Mouse (Mus musculus): ENCODE results near the gene Syt1. TPM values are rescaled to one million over a fixed set of nuclear protein-coding genes. Genes with fewer than 3 reads are reported as not detected.

The Syt1 gene
- total RNA-seq, 2 experiments from 2014 or later: 1,179 to 1,188 TPM

DNA sequence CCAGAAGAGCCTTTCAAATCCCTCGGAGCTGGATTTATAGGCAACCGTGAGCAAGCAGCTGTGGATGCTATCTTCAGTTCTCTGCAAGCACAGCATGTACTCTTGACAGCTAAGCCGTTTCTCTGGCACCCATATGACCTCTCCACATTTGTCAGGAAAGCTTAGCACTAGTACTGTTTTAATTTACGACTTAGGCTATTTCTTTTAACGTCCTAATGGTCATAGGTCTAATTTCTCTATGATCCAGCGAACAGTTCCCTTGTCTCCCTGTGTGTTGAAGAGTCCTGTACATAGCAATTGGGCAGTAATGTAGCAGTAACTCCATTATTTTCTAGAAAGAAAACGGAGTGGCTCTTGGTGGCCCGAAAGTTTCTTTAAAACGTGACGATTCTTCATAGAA is 526.8 kb downstream of the Syt1 start:
- Histone ChIP-seq H3K4me3 (no peak overlapping the region), H3K27ac (no peak overlapping the region)
- intact Hi-C loops (cut with DNase I): no loop called here
- DNase-seq (ENCODE audit: extremely low spot score in 1 of 2, low spot score in 2 of 2): no peak
- TF ChIP-seq CTCF (IDR thresholded peaks at IDR 0.05): no peak

GRCm38 (mm10) chr10:108480146-108480850 is 530.5 kb downstream of the Syt1 start:
- H3K27ac ChIP-seq: peak overlapping the region; percentile 19; the same call in 1 of the 2 replicates
- intact Hi-C loops (cut with DNase I): no loop called here
- no peak for TF ChIP-seq CTCF (IDR thresholded peaks at IDR 0.05)
- DNase-seq (ENCODE audit: extremely low spot score in 1 of 2, low spot score in 2 of 2): no peak
- H3K4me3 ChIP-seq: no peak overlapping the region

DNA sequence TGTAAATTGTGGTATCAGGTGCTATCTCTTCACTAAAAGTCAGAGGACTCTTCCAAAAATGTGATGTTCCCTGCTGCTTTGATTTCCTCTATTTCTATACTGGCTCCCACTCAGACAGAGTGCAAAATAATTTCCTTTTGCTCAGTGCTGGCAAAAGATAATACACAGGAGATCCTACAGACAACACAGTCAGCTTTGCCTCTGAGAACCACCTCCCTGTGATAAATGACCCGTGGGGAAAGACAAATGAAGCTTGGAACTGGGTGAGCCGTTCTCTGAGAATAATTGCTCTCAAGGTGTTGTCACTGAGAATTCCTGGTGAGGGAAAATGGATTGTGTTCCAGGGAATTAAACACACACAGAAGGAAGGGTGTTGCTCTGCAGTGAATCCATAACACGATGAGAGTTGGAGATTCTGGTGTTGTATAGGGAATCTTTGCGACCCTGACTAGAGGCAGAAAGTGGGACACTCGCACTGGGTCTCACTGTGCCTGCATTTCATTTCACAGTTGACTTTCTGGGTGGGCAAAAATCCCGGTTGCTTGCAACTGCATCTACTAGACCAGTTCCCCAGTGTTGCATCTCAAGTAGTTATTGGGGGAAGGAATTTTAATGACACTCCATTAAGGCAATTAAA is 540.3 kb downstream of the Syt1 start:
- no peak for TF ChIP-seq CTCF (IDR thresholded peaks at IDR 0.05)
- H3K4me3 ChIP-seq: no peak overlapping the region
- no peak for DNase-seq (ENCODE audit: extremely low spot score in 1 of 2, low spot score in 2 of 2)
- H3K27ac ChIP-seq: no peak overlapping the region
- intact Hi-C loops (cut with DNase I): no loop called here

GRCm38 (mm10) chr10:108466539-108466938 is 544.2 kb downstream of the Syt1 start:
- H3K4me3 ChIP-seq: no peak overlapping the region
- intact Hi-C loops (cut with DNase I): no loop called here
- no peak for TF ChIP-seq CTCF (IDR thresholded peaks at IDR 0.05)
- no peak overlapping the region for H3K27ac ChIP-seq
- no peak for DNase-seq (ENCODE audit: extremely low spot score in 1 of 2, low spot score in 2 of 2)

DNA sequence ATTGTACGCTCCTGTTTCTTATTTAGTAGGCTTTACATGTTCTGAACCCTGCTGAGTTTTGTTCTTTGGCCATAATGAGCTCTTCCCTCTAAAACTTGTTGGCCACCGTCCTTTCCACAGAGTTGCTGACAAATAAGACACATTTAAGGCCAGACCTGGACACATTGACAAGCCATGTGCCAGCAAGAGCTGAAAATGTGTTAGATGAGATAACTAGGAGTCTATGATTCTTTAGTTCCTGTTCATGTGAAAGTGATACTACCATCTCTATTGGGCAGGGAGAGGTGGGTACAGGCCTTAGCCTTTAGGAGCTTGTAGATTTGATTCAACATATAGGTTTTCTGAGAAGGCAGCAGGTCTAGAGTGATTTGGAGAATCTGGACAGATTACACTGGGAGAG is 548.9 kb downstream of the Syt1 start:
- no peak for TF ChIP-seq CTCF (IDR thresholded peaks at IDR 0.05)
- Histone ChIP-seq H3K4me3 (no peak overlapping the region), H3K27ac (no peak overlapping the region)
- DNase-seq (ENCODE audit: extremely low spot score in 1 of 2, low spot score in 2 of 2): no peak
- intact Hi-C loops (cut with DNase I): no loop called here

GRCm38 (mm10) chr10:108457054-108457453 is 553.7 kb downstream of the Syt1 start:
- intact Hi-C loops (cut with DNase I): loop anchor here (5.0 to 10.0 kb wide), 8 partner anchors 65 to 1248 kb away; no protein-coding TSS in a partner anchor
- TF ChIP-seq CTCF (IDR thresholded peaks at IDR 0.05): no peak
- H3K27ac ChIP-seq: peak overlapping the region; percentile 89

DNA sequence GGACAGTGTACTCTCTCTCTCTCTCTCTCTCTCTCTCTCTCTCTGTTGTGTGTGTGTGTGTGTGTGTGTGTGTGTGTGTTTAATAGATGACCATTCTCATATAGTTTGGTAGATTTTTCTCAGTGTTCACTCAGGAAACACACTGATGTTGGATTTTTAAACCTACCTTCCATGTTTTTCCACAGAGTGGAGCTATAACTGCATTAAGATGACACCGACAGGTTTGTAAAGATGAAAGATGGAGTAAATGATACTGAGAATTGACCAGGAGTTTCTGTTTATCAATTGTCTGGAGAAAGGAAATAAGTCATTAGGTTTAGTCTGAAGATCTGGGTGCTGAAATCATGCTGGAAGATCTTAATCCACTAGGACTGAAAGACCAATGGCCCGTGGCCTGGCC is 554.9 kb downstream of the Syt1 start:
- Histone ChIP-seq H3K27ac (peak overlapping the region; percentile 86; the same call in 1 of the 2 replicates), H3K4me3 (no peak overlapping the region)
- DNase-seq (ENCODE audit: extremely low spot score in 1 of 2, low spot score in 2 of 2): no peak
- intact Hi-C loops (cut with DNase I): loop anchor here (5.0 to 10.0 kb wide), 8 partner anchors 66 to 1249 kb away; no protein-coding TSS in a partner anchor
- TF ChIP-seq CTCF (IDR thresholded peaks at IDR 0.05): peak; percentile 51

More at GRCm38 (mm10) chr10:108457054-108457453, 553.7 kb downstream of the Syt1 start:
- H3K4me3 ChIP-seq: no peak overlapping the region
- no peak for DNase-seq (ENCODE audit: extremely low spot score in 1 of 2, low spot score in 2 of 2)

DNA sequence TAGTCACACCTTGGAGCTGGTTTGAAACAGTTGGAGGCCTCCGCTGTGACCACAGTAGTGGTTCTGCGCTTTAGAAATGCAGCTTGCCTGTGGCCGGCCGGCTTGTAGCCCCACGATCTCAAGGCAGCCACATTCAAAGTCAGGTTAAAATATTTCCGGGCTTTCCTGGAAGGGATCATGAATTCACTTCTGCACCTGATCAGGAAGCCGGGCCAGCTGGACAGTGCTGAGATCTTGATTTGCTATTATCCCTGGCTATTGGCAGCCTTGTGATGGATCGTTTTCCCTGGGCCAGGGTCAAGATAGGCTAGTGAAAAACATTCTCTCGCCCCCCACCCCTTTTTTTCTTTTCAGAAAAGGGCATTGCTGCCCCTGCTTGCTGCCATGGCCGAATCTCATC is 555.6 kb downstream of the Syt1 start:
- intact Hi-C loops (cut with DNase I): loop anchor here (5.0 to 10.0 kb wide), 8 partner anchors 67 to 1250 kb away; no protein-coding TSS in a partner anchor
- Histone ChIP-seq H3K27ac (peak overlapping the region; percentile 86), H3K4me3 (no peak overlapping the region)
- TF ChIP-seq CTCF (IDR thresholded peaks at IDR 0.05): no peak
- DNase-seq (ENCODE audit: extremely low spot score in 1 of 2, low spot score in 2 of 2): no peak

DNA sequence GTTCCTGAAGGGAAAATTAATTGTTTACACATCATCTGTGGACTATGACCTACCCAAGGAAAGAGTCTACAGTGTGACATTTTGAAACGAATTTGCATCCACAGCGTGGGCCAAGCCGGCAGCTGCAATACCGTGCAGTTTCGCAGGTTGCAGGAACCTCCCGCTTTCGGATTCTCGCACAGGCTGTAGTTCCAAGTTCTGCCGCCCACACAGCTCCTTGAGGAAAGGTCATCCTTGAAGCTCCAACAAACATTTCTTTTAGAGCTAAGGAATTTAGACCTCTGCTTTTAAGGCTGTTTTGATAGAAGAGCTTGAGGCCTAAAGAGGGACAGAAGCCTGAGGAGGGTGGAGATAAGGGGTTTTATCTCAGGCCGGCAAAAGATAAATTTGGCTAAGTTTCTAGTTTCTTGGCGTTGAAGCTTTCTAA is 556.1 kb downstream of the Syt1 start:
- intact Hi-C loops (cut with DNase I): loop anchor here (5.0 to 10.0 kb wide), 9 partner anchors 68 to 1250 kb away; no protein-coding TSS in a partner anchor
- DNase-seq (ENCODE audit: extremely low spot score in 1 of 2, low spot score in 2 of 2): peak; percentile 35 to 64
- no peak for TF ChIP-seq CTCF (IDR thresholded peaks at IDR 0.05)
- H3K4me3 ChIP-seq: no peak overlapping the region
- peak overlapping the region; percentile 86 for H3K27ac ChIP-seq

GRCm38 (mm10) chr10:108453561-108453960 is 557.2 kb downstream of the Syt1 start:
- TF ChIP-seq CTCF (IDR thresholded peaks at IDR 0.05): no peak
- Histone ChIP-seq H3K27ac (no peak overlapping the region), H3K4me3 (no peak overlapping the region)
- no peak for DNase-seq (ENCODE audit: extremely low spot score in 1 of 2, low spot score in 2 of 2)
- intact Hi-C loops (cut with DNase I): loop anchor here (5.0 to 10.0 kb wide), 8 partner anchors 201 to 1251 kb away; no protein-coding TSS in a partner anchor

DNA sequence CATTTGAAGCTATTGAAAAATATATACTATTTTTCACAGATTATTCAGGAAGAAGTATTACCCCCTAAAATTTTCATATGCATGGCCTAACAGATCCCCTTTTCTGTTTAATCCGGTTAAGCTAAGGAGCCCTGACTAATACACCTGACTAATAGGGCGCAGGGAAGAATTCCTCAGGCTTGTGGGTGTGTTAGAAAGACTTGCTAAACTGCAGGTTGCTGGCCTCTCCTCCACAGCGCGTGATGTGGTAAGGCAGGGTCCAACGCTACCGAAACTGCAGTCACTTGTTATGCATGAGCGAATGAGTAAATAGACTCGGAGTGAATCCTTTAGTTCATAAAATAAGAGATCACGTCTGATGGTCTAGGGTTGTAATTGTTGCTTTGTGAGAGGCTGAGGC is 558.4 kb downstream of the Syt1 start:
- Histone ChIP-seq H3K4me3 (no peak overlapping the region), H3K27ac (no peak overlapping the region)
- no peak for DNase-seq (ENCODE audit: extremely low spot score in 1 of 2, low spot score in 2 of 2)
- intact Hi-C loops (cut with DNase I): loop anchor here (5.0 to 10.0 kb wide), 8 partner anchors 202 to 1252 kb away; no protein-coding TSS in a partner anchor
- TF ChIP-seq CTCF (IDR thresholded peaks at IDR 0.05): no peak

DNA sequence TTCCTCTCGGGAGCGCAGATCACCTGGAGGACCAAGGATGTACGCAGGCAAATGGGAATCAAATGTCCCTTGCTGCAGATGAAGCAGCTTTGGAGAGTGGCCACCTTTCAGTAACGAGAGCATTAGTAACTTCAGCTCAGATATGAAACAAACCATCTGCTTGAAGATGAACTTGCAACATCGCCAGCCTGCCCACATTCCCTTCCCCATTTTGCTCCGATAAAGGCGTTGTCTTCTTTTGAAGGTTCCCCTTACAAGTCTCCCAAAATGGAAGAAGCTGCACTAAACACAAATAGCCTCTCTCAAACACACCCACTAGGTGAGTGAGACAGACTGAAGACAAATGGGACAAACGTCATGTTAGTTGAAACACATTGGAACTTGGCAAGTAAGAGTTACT is 559.3 kb downstream of the Syt1 start:
- TF ChIP-seq CTCF (IDR thresholded peaks at IDR 0.05): no peak
- DNase-seq (ENCODE audit: extremely low spot score in 1 of 2, low spot score in 2 of 2): no peak
- Histone ChIP-seq H3K27ac (no peak overlapping the region), H3K4me3 (no peak overlapping the region)
- intact Hi-C loops (cut with DNase I): loop anchor here (5.0 to 10.0 kb wide), 8 partner anchors 203 to 1253 kb away; no protein-coding TSS in a partner anchor

Measured in left cerebral cortex, adult 2 months (tissue).